Mouse (Mus musculus): Measurements from ENCODE around the gene Peli3. TPM values are rescaled to one million over a fixed set of nuclear protein-coding genes. Genes with fewer than 3 reads are reported as not detected.

Gene Peli3
- total RNA-seq, 2 experiments from 2014 or later = 1.3 to 1.4 TPM

DNA sequence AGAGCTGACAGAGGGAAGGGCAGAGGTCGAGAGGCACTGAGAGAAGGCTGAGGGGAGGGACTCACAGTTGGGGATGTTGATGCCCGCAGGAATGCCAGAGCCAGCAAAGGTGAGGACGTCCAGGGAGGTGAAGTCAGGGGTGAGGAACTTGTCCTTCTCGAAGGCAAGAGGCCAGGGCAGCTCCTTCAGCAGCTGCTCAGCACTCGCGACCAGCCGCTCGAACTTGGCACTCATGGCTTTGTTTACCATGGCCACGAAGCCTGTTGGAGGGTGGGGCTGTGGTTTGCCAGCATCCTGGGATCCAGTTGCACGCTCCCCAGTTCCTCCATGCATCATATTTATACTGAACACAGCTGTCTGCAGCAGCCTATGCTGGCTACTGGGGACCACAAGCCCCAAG, 26.1 kb downstream of the Peli3 start:
- intact Hi-C loops (cut with DNase I) = no loop called here
- DNase-seq = no peak

DNA sequence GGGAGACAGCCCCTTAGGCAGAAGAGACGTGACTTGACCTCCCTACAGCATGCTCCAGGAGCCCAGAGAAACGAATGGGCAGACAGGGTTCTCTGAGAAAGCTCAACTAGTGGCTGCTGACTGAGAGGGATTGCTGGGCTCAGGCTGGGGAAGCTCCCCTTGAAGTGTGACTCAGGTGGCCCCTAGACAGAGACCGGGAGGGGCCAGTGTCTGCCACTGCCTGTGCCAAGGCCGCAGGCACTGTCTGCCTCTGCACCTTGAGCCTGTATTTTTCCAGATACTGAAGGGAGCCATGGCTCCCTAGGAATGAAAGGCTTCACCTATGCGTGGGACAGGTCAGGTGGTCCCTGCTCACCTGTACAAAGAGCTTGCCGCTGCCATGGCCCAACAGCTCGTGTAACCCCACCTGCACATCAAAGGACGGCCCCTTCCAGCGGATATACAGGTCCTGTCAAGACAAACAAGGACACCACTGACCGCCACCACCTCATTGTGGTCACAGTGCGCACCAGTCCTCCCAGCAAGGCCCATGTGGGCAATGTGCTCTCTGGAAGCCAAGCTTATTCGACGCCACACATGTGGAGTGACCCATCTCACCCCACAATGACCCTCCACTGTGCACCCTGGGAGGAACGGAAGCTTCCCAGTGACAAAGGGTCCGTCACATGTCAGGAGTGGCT, 26.9 kb downstream of the Peli3 start:
- intact Hi-C loops (cut with DNase I) = no loop called here
- DNase-seq = no peak

DNA sequence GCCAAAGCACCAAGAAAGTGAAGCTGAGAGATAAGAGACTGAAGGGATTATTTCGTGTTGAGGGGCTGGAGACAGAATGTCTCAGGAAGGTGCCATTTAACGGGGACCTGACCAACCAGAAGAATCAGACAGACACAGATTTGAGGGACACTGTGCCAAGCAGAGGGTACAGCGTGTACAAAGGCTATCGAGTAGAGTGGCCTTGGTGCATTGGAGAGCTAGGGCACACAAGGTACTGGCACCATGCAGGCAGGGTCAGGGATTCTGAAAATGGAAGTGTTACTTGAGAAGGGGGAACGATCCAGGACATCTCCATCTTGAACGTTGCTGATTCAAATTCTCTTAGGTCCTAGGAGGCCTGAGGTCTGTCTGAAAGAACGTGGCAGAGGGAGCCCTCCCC, 33.6 kb downstream of the Peli3 start:
- intact Hi-C loops (cut with DNase I) = no loop called here
- DNase-seq = no peak

DNA sequence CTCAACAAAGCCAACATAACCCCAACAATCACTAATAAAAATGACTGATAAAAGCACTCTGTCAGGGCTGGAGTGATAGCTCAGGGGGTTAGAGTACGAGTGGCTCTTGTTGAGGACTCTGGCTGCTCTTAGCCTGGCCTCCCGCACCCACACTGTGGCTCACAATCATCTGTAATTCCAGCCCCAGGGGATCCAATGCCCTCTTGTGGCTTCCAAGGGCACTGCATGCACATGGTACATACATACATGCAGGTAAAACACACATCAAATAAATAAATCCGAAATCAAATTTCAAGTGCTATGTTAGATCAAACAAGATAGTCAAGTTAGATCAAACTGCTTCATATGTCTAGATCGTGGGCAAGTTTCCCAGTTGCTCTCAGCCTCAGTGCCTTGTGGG, 34.8 kb downstream of the Peli3 start:
- no peak for DNase-seq
- intact Hi-C loops (cut with DNase I) = no loop called here

DNA sequence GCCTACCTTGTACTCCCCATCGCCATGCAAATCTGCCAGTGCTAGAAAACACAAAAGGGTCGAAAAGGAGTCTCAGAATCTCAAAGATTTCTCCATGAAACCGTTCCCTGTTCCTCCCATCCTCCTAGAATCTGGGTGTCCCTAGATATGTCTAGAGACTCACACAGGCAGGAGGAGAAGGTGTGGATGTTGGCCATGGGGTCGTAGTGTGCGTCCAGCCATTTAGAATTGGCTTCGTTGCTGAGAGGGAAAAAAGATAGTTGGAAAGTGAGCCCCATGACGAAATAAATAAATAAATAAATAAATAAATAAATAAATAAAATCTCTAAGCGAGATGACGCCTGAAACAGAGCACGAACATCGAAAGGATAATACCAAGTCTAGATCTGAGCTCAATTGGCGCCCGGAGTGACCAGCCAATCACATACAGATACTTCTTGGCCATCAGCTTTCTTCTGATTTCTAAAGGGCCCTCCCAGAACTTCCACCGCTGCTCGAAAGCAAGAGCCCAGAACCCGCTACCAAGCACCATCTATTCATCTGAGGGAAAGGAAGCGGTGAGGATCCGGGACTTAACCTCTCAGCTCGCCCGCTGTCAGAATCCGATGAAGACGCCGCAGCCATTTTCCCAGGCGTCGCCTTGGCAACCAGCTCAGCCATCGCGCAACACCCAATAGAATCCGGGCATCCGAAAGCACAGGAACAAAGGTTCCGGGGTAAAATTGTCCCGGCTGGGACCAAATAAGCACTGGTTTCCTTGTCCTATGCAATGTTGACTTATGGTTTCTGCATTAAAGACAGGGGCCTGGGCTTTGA, 36.7 kb downstream of the Peli3 start, which contains the start of gene Bbs1:
Gene Bbs1, minus strand, starts transcription at position 650 of the 816 bp plus-strand sequence.
- intact Hi-C loops (cut with DNase I) = no loop called here

DNA sequence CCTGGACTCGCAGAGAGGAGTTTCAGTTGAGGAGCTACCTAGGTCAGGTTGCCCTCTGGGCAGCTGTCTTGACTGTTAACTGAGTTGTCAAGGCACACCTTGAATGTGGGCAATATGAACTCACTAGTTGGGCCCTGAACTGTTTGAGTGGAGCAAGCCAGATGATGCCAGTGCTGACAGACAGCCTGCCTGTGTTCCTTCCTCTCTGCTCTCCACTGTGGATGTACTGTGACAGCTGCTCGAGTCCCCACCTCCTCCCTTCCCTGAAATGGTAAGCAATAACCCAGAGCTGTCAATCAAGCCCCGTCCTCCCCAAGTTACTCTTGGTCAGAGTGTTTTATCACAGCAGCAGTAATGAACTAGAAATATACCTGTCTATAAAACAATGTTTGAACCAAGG, 43.0 kb downstream of the Peli3 start:
- intact Hi-C loops (cut with DNase I) = no loop called here
- no peak for DNase-seq

More for the DNA sequence above, 36.7 kb downstream of the Peli3 start, which contains the start of gene Bbs1:
- peak; percentile 73 to 74 for DNase-seq

DNA sequence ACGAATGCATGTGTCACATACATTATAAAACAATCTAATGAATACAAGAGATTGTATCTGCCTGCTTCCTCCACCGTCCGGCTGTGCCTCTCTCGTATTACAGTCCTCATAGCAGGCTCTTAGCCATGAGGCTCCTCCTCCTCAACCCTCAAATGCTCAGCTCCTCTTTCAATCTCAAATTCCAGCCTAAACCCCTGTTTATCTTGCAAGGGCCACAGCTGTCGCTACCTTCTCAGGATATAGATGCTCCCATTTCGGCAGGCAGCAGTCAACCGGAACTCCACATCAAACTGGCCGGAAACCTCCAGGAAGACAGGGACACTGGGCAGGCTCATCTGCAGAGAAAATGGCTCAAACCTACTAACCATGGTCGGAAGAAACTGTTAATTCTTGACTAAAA, 44.0 kb downstream of the Peli3 start:
- intact Hi-C loops (cut with DNase I) = no loop called here
- DNase-seq = no peak

DNA sequence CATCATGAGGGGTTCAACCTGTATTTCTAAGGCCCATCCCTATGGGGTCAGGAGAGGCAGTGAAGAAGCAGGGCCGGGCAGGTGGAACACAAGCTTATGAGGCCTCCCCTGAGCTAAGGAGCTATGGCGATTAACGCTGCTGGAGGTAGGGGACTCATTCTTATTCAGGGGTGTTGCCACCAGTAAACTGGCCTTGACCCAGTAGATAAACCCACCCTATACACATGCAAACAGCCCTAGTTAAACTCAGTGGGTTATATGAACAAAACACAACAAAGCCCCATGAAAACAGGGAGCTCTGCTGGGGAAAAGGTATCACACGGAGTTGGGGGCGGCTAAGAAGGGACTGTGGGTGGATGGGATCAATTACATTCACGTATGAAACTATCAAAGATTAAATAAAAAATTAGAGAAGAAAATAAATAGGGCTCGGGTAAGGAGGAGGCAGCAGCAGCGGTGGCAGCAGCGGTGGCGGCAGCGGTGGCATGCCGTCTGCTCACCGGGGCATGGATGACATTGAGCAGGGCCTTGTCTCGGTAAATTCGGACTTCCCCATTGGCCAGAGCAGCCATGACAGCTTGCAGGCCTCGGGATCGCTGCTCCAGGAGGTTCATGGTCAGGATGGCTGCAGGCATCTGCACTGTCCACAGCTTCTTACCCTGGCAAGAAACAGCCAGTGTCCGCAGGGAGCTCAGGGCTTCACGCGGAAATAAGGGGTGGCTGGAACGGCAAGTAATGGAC, 46.0 kb downstream of the Peli3 start:
- no peak for DNase-seq
- intact Hi-C loops (cut with DNase I) = no loop called here

DNA sequence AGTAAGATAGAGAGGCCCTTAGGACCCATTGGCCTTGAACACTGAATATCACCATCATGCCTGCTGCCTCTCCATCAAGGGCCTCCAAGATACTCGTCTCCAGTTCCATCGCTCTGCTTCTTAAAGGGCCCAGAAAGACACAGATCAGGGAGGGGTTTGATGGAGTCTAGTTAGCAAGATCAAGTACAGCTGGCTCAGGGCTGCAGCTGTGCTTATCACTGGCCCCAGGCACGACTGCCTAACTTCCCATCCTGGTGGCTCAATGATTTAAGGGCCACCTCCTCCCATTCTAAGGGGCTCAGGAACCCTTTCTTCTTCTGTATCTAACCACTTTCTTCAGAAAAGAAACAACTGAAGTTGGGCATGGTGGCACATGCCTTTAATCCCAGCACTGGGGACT, 51.1 kb downstream of the Peli3 start:
- intact Hi-C loops (cut with DNase I) = no loop called here
- no peak for DNase-seq

DNA sequence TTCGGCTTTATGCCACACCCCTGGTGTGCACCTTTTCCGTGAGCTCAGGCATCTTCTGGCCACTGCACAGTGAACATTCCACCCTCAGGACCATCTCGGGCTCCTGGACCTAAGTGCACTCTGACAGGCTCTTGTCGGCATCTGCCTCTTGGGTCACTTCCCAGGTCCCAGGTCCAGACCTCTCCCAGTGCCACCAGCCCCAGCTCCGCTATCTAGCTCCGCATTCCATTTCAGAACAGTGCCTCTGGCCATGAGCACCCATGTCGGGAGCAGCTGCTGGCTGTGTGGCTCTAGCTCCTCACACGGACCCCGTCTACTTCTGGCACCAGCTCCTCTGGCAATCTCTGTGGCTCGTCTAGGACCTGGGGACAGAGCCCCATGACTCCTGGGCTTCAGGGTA, 53.1 kb downstream of the Peli3 start:
- DNase-seq = no peak
- intact Hi-C loops (cut with DNase I) = no loop called here

DNA sequence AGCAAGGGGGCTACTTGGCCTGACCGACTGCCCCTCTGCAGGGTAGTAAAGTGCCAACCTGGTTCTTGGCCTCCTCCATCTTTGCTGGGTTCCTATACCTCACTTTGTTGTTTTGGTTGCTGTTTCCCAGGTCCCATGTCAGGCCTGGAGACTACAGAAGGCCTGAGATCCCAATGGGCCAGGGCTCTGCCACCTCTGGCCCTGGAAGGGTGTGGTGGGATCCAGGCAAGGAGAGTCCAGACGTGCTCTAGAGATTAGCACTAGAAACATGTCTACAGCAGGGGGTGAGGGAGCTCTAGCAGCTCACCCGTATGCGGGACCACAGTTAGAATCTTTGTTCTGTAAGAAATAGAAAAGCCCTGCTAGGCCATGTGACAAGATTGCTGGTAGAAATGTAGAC, 59.0 kb downstream of the Peli3 start:
- no peak for DNase-seq
- intact Hi-C loops (cut with DNase I) = no loop called here

Other genes with a start within 250 kb of the Peli3 start
- under 1 TPM in 1 of 2 experiments, not detected in 1; 0.47 TPM for gene Gm960, start 244.5 kb downstream of the Peli3 start, total RNA-seq (2021)
- under 1 TPM in 1 of 2 experiments, not detected in 1; 0.05 TPM for gene Sptbn2, start 232.0 kb downstream of the Peli3 start, total RNA-seq (2021)
- 1 to 10 TPM; 1.6 to 1.8 TPM for gene Rbm4b, start 186.6 kb downstream of the Peli3 start, total RNA-seq (2021)
- 10 to 100 TPM; 28.3 to 31.0 TPM for gene Rbm4, start 149.2 kb downstream of the Peli3 start, total RNA-seq (2021)
- 10 to 100 TPM in 1 of 2 experiments, 1 to 10 TPM in 1; 9.3 to 12.0 TPM for gene Gm21992, start 131.5 kb downstream of the Peli3 start, total RNA-seq (2021)
- 10 to 100 TPM in 1 of 2 experiments, 1 to 10 TPM in 1; 6.6 to 10.5 TPM for gene Rbm14, start 131.5 kb downstream of the Peli3 start, total RNA-seq (2021)
- 10 to 100 TPM; 19.9 to 24.5 TPM for gene Ccs, start 103.8 kb downstream of the Peli3 start, total RNA-seq (2021)
- not detected for gene Ccdc87, start 103.8 kb downstream of the Peli3 start, total RNA-seq (2021)
- gene Ctsf, start 88.0 kb downstream of the Peli3 start, total RNA-seq (2021) = 10 to 100 TPM; 26.6 to 33.4 TPM
- gene Actn3, start 65.2 kb downstream of the Peli3 start, total RNA-seq (2021) = 1,000 to 10,000 TPM; 8,494 to 8,724 TPM
- 1 to 10 TPM; 2.2 to 2.6 TPM for gene Zdhhc24, start 64.5 kb downstream of the Peli3 start, total RNA-seq (2021)
- 1 to 10 TPM; 1.6 to 2.4 TPM for gene Bbs1, start 36.5 kb downstream of the Peli3 start, total RNA-seq (2021)
- 10 to 100 TPM; 16.5 to 17.5 TPM for gene Dpp3, start 14.8 kb downstream of the Peli3 start, total RNA-seq (2021)
- 10 to 100 TPM; 56.3 to 58.7 TPM for gene Mrpl11, start 19.0 kb upstream of the Peli3 start, total RNA-seq (2021)
- under 1 TPM in 1 of 2 experiments, not detected in 1; 0.07 TPM for gene Npas4, start 47.2 kb upstream of the Peli3 start, total RNA-seq (2021)
- 1 to 10 TPM; 5.9 to 6.9 TPM for gene Slc29a2, start 80.7 kb upstream of the Peli3 start, total RNA-seq (2021)
- 10 to 100 TPM; 20.5 to 20.8 TPM for gene B4gat1, start 95.7 kb upstream of the Peli3 start, total RNA-seq (2021)
- gene AC124502.3, start 95.8 kb upstream of the Peli3 start, total RNA-seq (2021) = under 1 TPM; 0.87 to 0.96 TPM
- 10 to 100 TPM; 11.5 to 14.1 TPM for gene Brms1, start 98.2 kb upstream of the Peli3 start, total RNA-seq (2021)
- 1 to 10 TPM in 1 of 2 experiments, under 1 TPM in 1; 0.52 to 1.3 TPM for gene Rin1, start 107.4 kb upstream of the Peli3 start, total RNA-seq (2021)
- 10 to 100 TPM; 12.4 to 12.5 TPM for gene Cd248, start 125.0 kb upstream of the Peli3 start, total RNA-seq (2021)
- gene Tmem151a, start 142.4 kb upstream of the Peli3 start, total RNA-seq (2021) = under 1 TPM in 1 of 2 experiments, not detected in 1; 0.22 TPM
- 10 to 100 TPM; 38.2 to 44.7 TPM for gene Yif1a, start 145.4 kb upstream of the Peli3 start, total RNA-seq (2021)
- under 1 TPM in 1 of 2 experiments, not detected in 1; 0.25 TPM for gene Cnih2, start 155.4 kb upstream of the Peli3 start, total RNA-seq (2021)
- gene Rab1b, start 163.9 kb upstream of the Peli3 start, total RNA-seq (2021) = 100 to 1,000 TPM; 103 to 110 TPM
- 10 to 100 TPM; 53.0 to 56.6 TPM for gene Klc2, start 175.4 kb upstream of the Peli3 start, total RNA-seq (2021)

Data from gastrocnemius, postnatal 36 days (tissue).